Mouse (Mus musculus) megakaryocyte, embryonic 14.5 days (primary cell): ENCODE results near the gene Ascl1. TPM values are rescaled to one million over a fixed set of nuclear protein-coding genes. Genes with fewer than 3 reads are reported as not detected.
A peak's percentile ranks its signal among the peaks of the same experiment; 100 is the strongest.

ENCODE experiments used
- H3K27me3 ChIP-seq: replicated peaks from 2 replicates; pipeline ENCODE3; 2012; ENCODE audit warnings: inconsistent platforms
- H3K36me3 ChIP-seq: replicated peaks from 2 replicates; pipeline ENCODE3; 2012; ENCODE audit warnings: low read length, inconsistent platforms, mixed read lengths
- H3K4me1 ChIP-seq: 2 replicates; pipeline ENCODE4 v1.6.1; 2012; ENCODE audit warnings: inconsistent platforms
- H3K4me3 ChIP-seq: replicated peaks from 2 replicates; pipeline ENCODE3; 2012; ENCODE audit warnings: moderate library complexity, mild to moderate bottlenecking, inconsistent platforms
- H3K9me3 ChIP-seq: 2 replicates; pipeline ENCODE4 v1.6.1; 2012; ENCODE audit warnings: inconsistent platforms
- FLI1 ChIP-seq: IDR thresholded peaks from 2 replicates; pipeline ENCODE4 v1.6.1; 2012; ENCODE audit warnings: low read length, inconsistent platforms, mixed read lengths
- GATA1 ChIP-seq: IDR thresholded peaks from 3 replicates; pipeline ENCODE4 v1.6.1; 2012; ENCODE audit warnings: mixed read lengths, low read length, inconsistent platforms, borderline replicate concordance
- polyA plus RNA-seq: library from polyadenylated mRNA; stranded (reverse); fragments of >175 nt; gene quantifications from 2 replicates; pipeline ENCODE4 v1.2.3, GENCODE M21; 2012; ENCODE audit warnings: low replicate concordance; ENCODE audit not compliant: insufficient read depth

Gene Ascl1
- polyA plus RNA-seq, 1 experiment = not detected

DNA sequence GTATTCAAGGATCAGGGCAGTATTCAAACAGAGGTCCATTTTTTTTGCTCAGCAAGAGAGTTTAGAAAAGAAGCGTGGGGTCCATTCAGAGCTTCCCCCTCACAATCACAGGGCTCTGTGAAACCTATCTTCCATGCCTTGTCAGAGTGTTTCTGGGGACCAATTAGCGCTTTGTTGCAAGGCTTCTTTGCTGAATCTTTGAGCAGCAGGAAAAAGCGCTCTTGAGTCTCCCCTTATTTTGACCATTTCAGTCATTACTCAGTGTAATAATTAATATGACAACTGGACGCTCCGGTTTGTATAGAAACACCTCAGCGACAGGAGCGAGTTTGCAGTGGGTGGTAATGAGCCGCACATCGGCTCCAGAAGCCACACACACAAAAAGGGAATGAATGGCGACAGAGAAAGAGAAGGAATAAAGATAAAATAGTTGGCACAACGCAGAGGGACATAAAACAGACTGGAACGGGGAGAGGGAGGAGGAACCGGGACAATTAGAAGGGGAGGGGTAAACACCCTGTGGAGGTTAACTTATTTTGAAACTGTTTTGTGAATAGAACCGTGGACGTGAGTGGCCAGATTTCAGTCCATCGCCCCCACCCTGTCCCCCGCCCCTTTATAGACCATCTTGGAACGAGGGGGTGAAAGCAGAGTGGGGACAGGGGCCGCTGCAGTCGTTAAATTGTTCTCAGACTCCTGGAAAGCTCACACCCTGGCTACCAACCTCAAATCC lies 7.6 kb upstream of the Ascl1 start:
- Histone ChIP-seq H3K9me3 (0 out of 2 replicates have a peak, but pooled peaks cover 5% of the 10 kb centered on the region), H3K4me1 (0 out of 2 replicates have a peak, but pooled peaks cover 3% of the 10 kb centered on the region), H3K4me3 (no peak overlapping the region), H3K36me3 (no peaks in the 10 kb centered on the region), H3K27me3 (peaks cover 20% of the 10 kb centered on the region)
- TF ChIP-seq FLI1 = no peak
- TF ChIP-seq GATA1 = no peak

GRCm38 (mm10) chr10:87497056-87497455 lies 3.6 kb upstream of the Ascl1 start:
- Histone ChIP-seq H3K9me3 (peaks cover 5% of the 10 kb centered on the region; the same call in 1 of the 2 replicates), H3K4me1 (peaks cover 12% of the 10 kb centered on the region), H3K36me3 (no peaks in the 10 kb centered on the region), H3K27me3 (peaks cover 49% of the 10 kb centered on the region), H3K4me3 (no peak overlapping the region)
- no peak for TF ChIP-seq GATA1
- no peak for TF ChIP-seq FLI1

DNA sequence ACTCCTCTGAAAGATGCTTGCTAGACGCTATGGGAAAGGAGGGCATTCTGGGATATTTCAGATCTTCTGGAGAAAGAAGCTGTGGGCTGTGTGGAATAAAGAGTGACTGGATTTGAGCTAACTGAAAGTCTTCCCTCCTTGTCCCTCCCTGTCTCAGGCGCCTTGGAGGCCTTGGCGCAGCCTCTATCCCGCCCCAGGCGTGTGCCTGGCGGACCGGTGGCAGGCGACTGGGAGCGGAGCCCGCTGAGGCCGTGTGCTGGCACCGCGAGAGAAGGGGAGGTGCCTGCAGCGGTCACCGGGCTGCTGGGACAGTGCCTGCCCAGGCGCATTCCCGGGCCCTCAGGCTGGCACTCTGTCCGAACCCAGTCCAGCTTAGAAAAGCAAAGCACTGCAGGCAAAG lies 1.1 kb upstream of the Ascl1 start:
- Histone ChIP-seq H3K4me1 (peaks cover 12% of the 10 kb centered on the region), H3K4me3 (no peak overlapping the region), H3K36me3 (no peaks in the 10 kb centered on the region), H3K27me3 (peaks cover 60% of the 10 kb centered on the region), H3K9me3 (peaks cover 5% of the 10 kb centered on the region; the same call in 1 of the 2 replicates)
- no peak for TF ChIP-seq GATA1
- no peak for TF ChIP-seq FLI1

DNA sequence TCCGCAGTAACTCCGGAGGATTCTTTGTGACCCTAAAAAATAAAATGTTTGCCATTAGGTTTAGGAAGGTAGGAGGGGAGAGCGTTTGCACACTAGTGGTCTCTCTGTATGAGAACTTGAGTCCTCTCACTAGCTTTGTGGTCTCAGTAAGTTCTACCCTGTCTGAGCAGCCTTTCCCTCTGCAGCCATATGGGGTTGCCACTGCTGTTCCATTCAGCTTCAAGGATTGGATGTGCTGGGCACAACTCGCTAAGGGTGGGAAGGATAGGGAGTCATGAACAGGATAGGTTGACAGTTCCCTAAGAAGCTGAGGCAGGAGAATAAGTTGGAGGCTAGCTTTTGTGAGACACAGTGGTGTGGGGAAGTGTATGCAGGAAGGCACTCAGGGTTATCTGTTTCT lies 716 bp upstream of the Ascl1 start:
- Histone ChIP-seq H3K4me1 (peaks cover 12% of the 10 kb centered on the region), H3K27me3 (peaks cover 64% of the 10 kb centered on the region), H3K4me3 (no peak overlapping the region), H3K36me3 (no peaks in the 10 kb centered on the region), H3K9me3 (peaks cover 5% of the 10 kb centered on the region; the same call in 1 of the 2 replicates)
- TF ChIP-seq FLI1 (no peak), GATA1 (no peak)

GRCm38 (mm10) chr10:87492661-87493551 lies 554 bp downstream of the Ascl1 start:
- peaks cover under 1% of the 10 kb centered on the region; the same call in 1 of the 2 replicates for H3K9me3 ChIP-seq
- H3K27me3 ChIP-seq = peaks cover 75% of the 10 kb centered on the region
- no peak for TF ChIP-seq FLI1
- no peak for TF ChIP-seq GATA1
- peaks cover 12% of the 10 kb centered on the region for H3K4me1 ChIP-seq
- no peaks in the 10 kb centered on the region for H3K36me3 ChIP-seq
- H3K4me3 ChIP-seq = peak overlapping the region; percentile 84

DNA sequence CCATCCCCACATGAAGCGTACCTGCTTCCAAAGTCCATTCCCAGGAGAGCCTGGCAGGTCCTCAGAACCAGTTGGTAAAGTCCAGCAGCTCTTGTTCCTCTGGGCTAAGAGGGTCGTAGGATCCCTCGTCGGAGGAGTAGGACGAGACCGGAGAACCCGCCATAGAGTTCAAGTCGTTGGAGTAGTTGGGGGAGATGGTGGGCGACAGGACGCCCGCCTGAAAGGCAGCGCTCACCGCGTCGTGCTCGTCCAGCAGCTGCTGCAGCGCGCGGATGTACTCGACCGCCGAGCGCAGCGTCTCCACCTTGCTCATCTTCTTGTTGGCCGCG lies 1.2 kb downstream of the Ascl1 start:
- H3K36me3 ChIP-seq = no peaks in the 10 kb centered on the region
- no peaks in the 10 kb centered on the region; the same call in 1 of the 2 replicates for H3K9me3 ChIP-seq
- peak overlapping the region; percentile 53 for H3K4me3 ChIP-seq
- no peak for TF ChIP-seq GATA1
- TF ChIP-seq FLI1 = no peak
- peaks cover 12% of the 10 kb centered on the region for H3K4me1 ChIP-seq
- H3K27me3 ChIP-seq = peaks cover 81% of the 10 kb centered on the region

GRCm38 (mm10) chr10:87491485-87492040 lies 1.9 kb downstream of the Ascl1 start:
- H3K9me3 ChIP-seq = no peaks in the 10 kb centered on the region; the same call in 1 of the 2 replicates
- H3K4me1 ChIP-seq = peaks cover 12% of the 10 kb centered on the region
- peaks cover 86% of the 10 kb centered on the region for H3K27me3 ChIP-seq
- TF ChIP-seq FLI1 (no peak), GATA1 (no peak)
- no peak overlapping the region for H3K4me3 ChIP-seq
- H3K36me3 ChIP-seq = no peaks in the 10 kb centered on the region

DNA sequence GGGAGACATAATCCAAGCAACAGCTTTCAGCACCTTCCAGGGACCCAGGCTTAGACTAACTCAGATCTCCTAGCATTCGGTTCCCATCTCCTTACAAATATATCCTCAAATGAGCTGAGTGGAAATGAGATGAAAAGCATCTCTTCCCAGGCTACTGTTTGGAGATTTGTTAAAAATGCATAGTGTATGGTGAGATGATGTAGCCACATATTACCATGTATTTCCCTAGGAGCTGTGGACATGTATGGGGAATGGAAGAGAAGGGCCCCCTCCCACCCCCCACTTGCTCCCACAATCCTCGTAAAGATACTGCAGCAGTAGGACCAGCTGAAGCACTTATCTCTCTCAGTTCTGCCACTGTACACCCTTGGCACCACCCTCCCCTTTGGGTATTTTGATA lies 3.1 kb downstream of the Ascl1 start:
- no peak for TF ChIP-seq GATA1
- Histone ChIP-seq H3K9me3 (no peaks in the 10 kb centered on the region; the same call in 1 of the 2 replicates), H3K27me3 (peaks cover 95% of the 10 kb centered on the region), H3K36me3 (no peaks in the 10 kb centered on the region), H3K4me3 (no peak overlapping the region), H3K4me1 (peaks cover 12% of the 10 kb centered on the region)

DNA sequence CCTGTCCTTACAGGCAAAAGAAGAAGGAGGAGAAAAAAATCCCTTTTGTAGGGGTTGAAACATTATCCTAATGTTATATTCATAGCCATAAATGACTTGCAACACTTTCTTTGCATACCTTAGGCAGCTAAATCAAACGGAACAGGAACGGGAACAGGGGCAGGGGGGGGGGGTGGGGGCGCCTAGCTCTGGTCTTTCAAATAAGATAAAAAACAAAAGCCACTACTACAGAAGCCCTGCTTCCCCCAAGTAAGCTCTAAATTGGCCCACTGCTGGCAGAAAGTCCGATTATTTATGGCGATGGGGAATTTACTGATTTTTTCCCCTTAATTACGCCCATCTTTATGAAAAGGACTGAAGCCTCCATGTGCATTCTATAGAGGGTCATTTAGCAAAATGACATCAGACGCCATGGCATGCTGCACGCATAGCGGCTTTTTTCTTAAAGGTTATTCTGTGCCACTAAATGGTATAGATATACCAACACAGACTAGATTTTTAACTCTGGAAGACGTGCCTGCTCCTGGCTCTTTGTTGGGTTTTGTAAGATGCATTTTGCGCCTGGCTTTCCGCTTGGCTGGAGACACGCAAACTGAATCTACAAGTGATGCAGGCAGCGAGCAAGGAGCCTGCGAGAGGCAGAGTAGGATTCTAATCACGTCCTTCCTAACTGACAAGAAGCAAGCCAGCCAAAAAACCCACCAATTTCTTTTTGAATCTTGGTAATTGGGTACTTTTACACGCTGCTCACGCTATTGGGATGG lies 4.0 kb downstream of the Ascl1 start:
- Histone ChIP-seq H3K4me1 (peaks cover 12% of the 10 kb centered on the region), H3K4me3 (no peak overlapping the region), H3K27me3 (peaks cover 91% of the 10 kb centered on the region), H3K9me3 (no peaks in the 10 kb centered on the region; the same call in 1 of the 2 replicates), H3K36me3 (no peaks in the 10 kb centered on the region)
- TF ChIP-seq FLI1 (no peak), GATA1 (no peak)
